In genomic region chr7:64791145-64791544, GRCm38 (mm10) we compare ENCODE assay signal across 14 mouse cellular contexts.
"Had no signal": no experiment of that assay in that cellular context is flagged by ENCODE, and none has a peak within 500 bp of the region (broad histone marks: within the 10 kb centered on the region; RNA-seq: fewer than 3 reads in every experiment).

No protein-coding gene starts in this region.

- H3K9me3 ChIP-seq: liver, embryonic 13.5 days; midbrain, embryonic 12.5 days had no signal

- H3K27me3 ChIP-seq: liver, embryonic 13.5 days; midbrain, embryonic 12.5 days had no signal

- ATAC-seq: midbrain, embryonic 16.5 days had no signal

- H3K9ac ChIP-seq: liver, embryonic 13.5 days; midbrain, embryonic 12.5 days had no signal

- H3K27ac ChIP-seq: kidney, postnatal 0 days; left cerebral cortex, adult 2 months; liver, embryonic 13.5 days; midbrain, embryonic 12.5 days had no signal

- H3K4me2 ChIP-seq: liver, embryonic 13.5 days; midbrain, embryonic 12.5 days had no signal

- H3K36me3 ChIP-seq: liver, embryonic 13.5 days; midbrain, embryonic 12.5 days had no signal

- H3K4me1 ChIP-seq: liver, embryonic 13.5 days; midbrain, embryonic 12.5 days had no signal

- DNase-seq: kidney, postnatal 36 days; layer of hippocampus, postnatal 36 days; liver, embryonic 13.5 days; lung, adult 2 months; lung, postnatal 14 days; lung, postnatal 4 days; right cerebral cortex, postnatal 14 days; right cerebral cortex, postnatal 4 days; thymus, adult 18-20 months; thymus, postnatal 36 days had no signal

- H3K4me3 ChIP-seq: left cerebral cortex, adult 2 months; liver, embryonic 13.5 days; midbrain, embryonic 12.5 days had no signal
